Mouse (Mus musculus) MEL (cell line): ENCODE results near the gene Cwc25.

Experiments used
- CHD2 ChIP-seq: IDR thresholded peaks from 2 replicates; pipeline ENCODE4 v1.6.1; 2011; ENCODE audit warnings: low read length, improper control_type of control experiment
- CTCF ChIP-seq, 3 experiments: IDR thresholded peaks in 2 of 3; conservative IDR thresholded peaks in 1 of 3; 2 replicates each; pipeline ENCODE4 v1.5.1; 2011 to 2012; ENCODE audit warnings: low read length in 3 of 3, low read depth in 2 of 3, mild to moderate bottlenecking in 2 of 3, improper control_type of control experiment in 1 of 3, inconsistent platforms in 1 of 3, mixed read lengths in 1 of 3, moderate library complexity in 1 of 3; ENCODE audit not compliant: control insufficient read depth in 1 of 3, insufficient read depth in 1 of 3, poor library complexity in 1 of 3, severe bottlenecking in 1 of 3
- E2F4 ChIP-seq: IDR thresholded peaks from 2 replicates; pipeline ENCODE4 v1.6.1; 2011; ENCODE audit warnings: low read depth, low read length, improper control_type of control experiment, borderline replicate concordance
- MYC ChIP-seq: IDR thresholded peaks from 2 replicates; pipeline ENCODE4 v1.6.1; 2011; ENCODE audit warnings: low read depth, mild to moderate bottlenecking, low read length, improper control_type of control experiment, moderate library complexity
- POLR2A ChIP-seq, 2 experiments: IDR thresholded peaks; 2 replicates each; pipeline ENCODE4 v1.6.1; 2011 to 2012; ENCODE audit warnings: low read length in 2 of 2, mild to moderate bottlenecking in 2 of 2, control low read depth in 1 of 2, improper control_type of control experiment in 1 of 2, low read depth in 1 of 2, moderate library complexity in 1 of 2; ENCODE audit not compliant: control insufficient read depth in 1 of 2, insufficient read depth in 1 of 2, poor library complexity in 1 of 2
- POLR2AphosphoS5 ChIP-seq: IDR thresholded peaks from 2 replicates; pipeline ENCODE4 v1.6.1; 2012; ENCODE audit warnings: low read depth, borderline replicate concordance, mild to moderate bottlenecking, inconsistent platforms, low read length, moderate library complexity, mixed read lengths
- SMC3 ChIP-seq: IDR thresholded peaks from 2 replicates; pipeline ENCODE4 v1.6.1; 2011; ENCODE audit warnings: low read depth, low read length, improper control_type of control experiment
- UBTF ChIP-seq: IDR thresholded peaks from 2 replicates; pipeline ENCODE4 v1.6.1; 2012; ENCODE audit warnings: low read depth, mild to moderate bottlenecking, inconsistent platforms, low read length, improper control_type of control experiment, moderate library complexity, borderline replicate concordance; ENCODE audit not compliant: insufficient read depth
- USF1 ChIP-seq: IDR thresholded peaks from 2 replicates; pipeline ENCODE4 v1.6.1; 2014; ENCODE audit warnings: low read depth, mild to moderate bottlenecking, inconsistent platforms, low read length, improper control_type of control experiment, moderate library complexity
- ZKSCAN1 ChIP-seq: IDR thresholded peaks from 2 replicates; pipeline ENCODE4 v1.6.1; 2012; ENCODE audit warnings: low read depth, mild to moderate bottlenecking, inconsistent platforms, low read length, improper control_type of control experiment, moderate library complexity

DNA sequence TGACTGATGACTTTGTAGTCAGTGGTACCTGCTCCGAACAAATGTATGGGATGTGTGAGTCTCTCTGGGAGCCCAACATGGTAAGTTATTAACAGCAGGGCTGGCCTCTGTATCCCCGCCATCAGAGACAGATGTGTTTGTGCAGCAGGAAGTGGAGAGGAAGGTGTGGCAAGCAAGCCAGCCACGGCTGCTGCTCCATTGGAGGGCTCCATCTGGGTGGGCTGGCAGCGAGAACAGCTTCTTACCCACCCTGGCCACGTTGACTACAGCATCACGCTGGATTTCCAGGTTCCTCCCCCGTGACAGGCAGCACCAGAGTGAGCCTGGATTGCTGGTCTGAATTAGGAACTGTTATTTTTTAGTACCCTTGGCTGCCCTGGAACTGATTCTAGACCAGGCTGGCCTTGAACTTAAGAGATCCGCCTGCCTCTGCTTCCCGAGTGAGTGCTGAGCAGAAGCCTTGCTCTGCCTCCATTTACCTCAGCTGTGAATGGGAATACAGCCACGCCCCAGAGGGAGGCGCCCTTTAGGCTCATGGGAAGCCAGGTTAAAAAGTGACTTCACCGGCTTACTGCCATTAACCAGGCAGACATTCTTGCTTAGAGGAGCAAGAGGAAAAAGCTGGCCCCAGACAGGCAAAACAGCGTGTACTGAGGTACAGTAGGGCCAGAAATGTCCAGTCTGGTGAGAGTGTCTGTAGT, 55.0 kb downstream of the Cwc25 start:
- no peak for TF ChIP-seq CHD2
- no peak for TF ChIP-seq POLR2AphosphoS5
- no peak for TF ChIP-seq USF1
- peak in 1 of 3 experiments; percentile 26; a peak in 1 of 6 replicates for TF ChIP-seq CTCF (IDR thresholded peaks at IDR 0.05 in 2 of 3, conservative IDR thresholded peaks at IDR 0.05 in 1 of 3; ENCODE audit: control insufficient read depth in 1 of 3, insufficient read depth in 1 of 3, low read depth in 2 of 3, low read length in 3 of 3, poor library complexity in 1 of 3, severe bottlenecking in 1 of 3)
- TF ChIP-seq MYC: no peak
- no peak for TF ChIP-seq UBTF
- no peak for TF ChIP-seq ZKSCAN1
- TF ChIP-seq SMC3: no peak
- TF ChIP-seq E2F4: no peak
- TF ChIP-seq POLR2A (IDR thresholded peaks at IDR 0.05; ENCODE audit: control insufficient read depth in 1 of 2, insufficient read depth in 1 of 2, low read depth in 1 of 2, low read length in 2 of 2, poor library complexity in 1 of 2): no peak; a peak in 1 of 4 replicates
